ENCODE assay signal across 16 mouse cellular contexts in the genomic region with DNA sequence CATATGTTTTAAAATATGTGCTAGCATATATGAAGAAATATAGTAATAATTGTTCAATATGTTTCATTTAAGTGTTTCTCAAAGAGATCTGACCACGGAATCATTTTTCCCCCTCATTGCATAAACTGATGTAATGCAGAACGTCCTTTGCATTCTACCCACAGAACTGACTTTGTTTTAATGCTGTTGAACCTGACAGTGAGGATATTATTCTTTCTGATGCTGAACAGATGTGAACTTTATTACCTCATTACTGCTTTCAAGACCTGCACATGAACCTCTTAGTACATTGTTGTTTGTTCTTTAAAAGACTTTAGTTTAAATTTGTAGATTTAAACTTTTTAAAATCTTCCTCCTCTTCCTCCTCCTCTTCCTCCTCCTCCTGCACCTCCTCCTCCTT.
"Had no signal": no experiment of that assay in that cellular context is flagged by ENCODE, and none has a peak within 500 bp of the region (broad histone marks: within the 10 kb centered on the region; RNA-seq: fewer than 3 reads in every experiment).

No protein-coding gene starts in this region.

- H3K4me1 ChIP-seq: liver, embryonic 12.5 days; midbrain, embryonic 15.5 days; neural tube, embryonic 12.5 days; stomach, embryonic 15.5 days had no signal

- DNase-seq: kidney, adult 8-10 months; kidney, postnatal 10 days; kidney, postnatal 4 days; lung, embryonic 14.5 days; lung, postnatal 10 days; lung, postnatal 4 days; right cerebral cortex, postnatal 14 days; thymus, adult 2 months; thymus, postnatal 25 days had no signal

- H3K27me3 ChIP-seq: limb, embryonic 15.5 days; liver, embryonic 12.5 days; midbrain, embryonic 15.5 days; neural tube, embryonic 12.5 days; stomach, embryonic 15.5 days had no signal

- H3K36me3 ChIP-seq: limb, embryonic 15.5 days; liver, embryonic 12.5 days; midbrain, embryonic 10.5 days; midbrain, embryonic 15.5 days; neural tube, embryonic 12.5 days; stomach, embryonic 15.5 days had no signal

- H3K27ac ChIP-seq: layer of hippocampus, adult 2 months; limb, embryonic 15.5 days; liver, embryonic 12.5 days; midbrain, embryonic 10.5 days; midbrain, embryonic 15.5 days; neural tube, embryonic 12.5 days; stomach, embryonic 15.5 days had no signal

- H3K9me3 ChIP-seq: limb, embryonic 15.5 days; liver, embryonic 12.5 days; midbrain, embryonic 10.5 days; midbrain, embryonic 15.5 days; neural tube, embryonic 12.5 days; stomach, embryonic 15.5 days had no signal

- ATAC-seq: liver, embryonic 12.5 days; midbrain, embryonic 15.5 days had no signal

- H3K9ac ChIP-seq: limb, embryonic 15.5 days; liver, embryonic 12.5 days; lung, embryonic 14.5 days; midbrain, embryonic 15.5 days; neural tube, embryonic 12.5 days; stomach, embryonic 15.5 days had no signal

- H3K4me2 ChIP-seq: limb, embryonic 15.5 days; liver, embryonic 12.5 days; lung, embryonic 14.5 days; midbrain, embryonic 15.5 days; neural tube, embryonic 12.5 days; stomach, embryonic 15.5 days had no signal

- H3K4me3 ChIP-seq: layer of hippocampus, adult 2 months; limb, embryonic 15.5 days; liver, embryonic 12.5 days; midbrain, embryonic 10.5 days; midbrain, embryonic 15.5 days; neural tube, embryonic 12.5 days; stomach, embryonic 15.5 days had no signal
